Comparison of ENCODE assay signal across 8 mouse cellular contexts in the genomic region with DNA sequence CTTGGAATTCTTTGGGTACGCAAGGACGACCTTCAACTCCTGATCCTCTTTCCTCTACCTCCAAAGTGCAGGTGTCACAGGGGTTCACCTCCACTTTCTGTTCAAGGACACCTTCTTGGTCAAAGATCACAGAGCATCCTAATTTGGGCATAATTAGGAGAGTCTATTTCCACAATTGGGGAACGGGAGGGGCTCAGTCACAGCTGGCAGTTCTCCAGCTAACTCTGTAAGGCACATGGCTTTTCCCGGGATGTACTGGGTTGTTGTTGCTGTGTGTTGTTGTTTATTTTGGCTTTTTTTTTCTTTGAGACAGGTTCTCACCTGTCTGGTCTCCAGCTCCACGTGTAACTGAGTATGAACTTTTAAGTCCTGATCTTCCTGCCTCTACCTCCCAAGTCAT. TPM values are rescaled to one million over a fixed set of nuclear protein-coding genes. Genes with fewer than 3 reads are reported as not detected.
DNase-seq lines count a peak whose midpoint lies in the region; ATAC-seq and TF ChIP-seq lines count a peak whose summit lies in the region.

No protein-coding gene starts in this region.

- peak; percentile 43 for DNase-seq in lung, embryonic 14.5 days
- no peak for DNase-seq in lung, postnatal 10 days
- DNase-seq in forebrain, embryonic 11.5 days (ENCODE audit: low spot score) = no peak
- DNase-seq in limb, embryonic 11.5 days (ENCODE audit: low spot score) = no peak
- no peak for DNase-seq in urinary bladder, postnatal 14 days (ENCODE audit: low spot score)
- no peak for DNase-seq in gastrocnemius, postnatal 14 days
- DNase-seq in gastrocnemius, postnatal 25 days = no peak

- H3K9ac ChIP-seq in lung, embryonic 14.5 days = no peak overlapping the region; the same call in 1 of the 2 replicates
- H3K9ac ChIP-seq in forebrain, embryonic 11.5 days (ENCODE audit: low read length) = peak overlapping the region; percentile 57; the same call in 1 of the 2 replicates
- H3K9ac ChIP-seq in limb, embryonic 11.5 days (ENCODE audit: low read length) = no peak overlapping the region

- 33% methylated on average over 5 of the region's 5 CpGs for WGBS in lung, embryonic 14.5 days
- WGBS in forebrain, embryonic 11.5 days = 45% methylated on average over 5 of the region's 5 CpGs
- WGBS in limb, embryonic 11.5 days = 38% methylated on average over 5 of the region's 5 CpGs
- WGBS in small intestine, adult 2 months = 26% methylated on average over 5 of the region's 5 CpGs

- TF ChIP-seq POLR2A in small intestine, adult 2 months (IDR thresholded peaks at IDR 0.05; ENCODE audit: low read depth, low read length) = no peak

- H3K4me1 ChIP-seq in lung, embryonic 14.5 days (ENCODE audit: insufficient read depth) = peaks cover 6% of the 10 kb centered on the region; the same call in 1 of the 2 replicates
- H3K4me1 ChIP-seq in forebrain, embryonic 11.5 days (replicated peaks; ENCODE audit: control insufficient read depth, insufficient read depth, low read length) = no peaks in the 10 kb centered on the region
- H3K4me1 ChIP-seq in limb, embryonic 11.5 days (ENCODE audit: control insufficient read depth, insufficient read depth, low read length) = no peaks in the 10 kb centered on the region
- H3K4me1 ChIP-seq in small intestine, adult 2 months (ENCODE audit: control insufficient read depth, insufficient read depth, insufficient read length, low read length) = no peaks in the 10 kb centered on the region; the same call in 1 of the 2 replicates

- no peaks in the 10 kb centered on the region for H3K36me3 ChIP-seq in lung, embryonic 14.5 days (ENCODE audit: insufficient read depth)
- no peaks in the 10 kb centered on the region for H3K36me3 ChIP-seq in forebrain, embryonic 11.5 days (ENCODE audit: control insufficient read depth, insufficient read depth, low read length)
- no peaks in the 10 kb centered on the region for H3K36me3 ChIP-seq in limb, embryonic 11.5 days (ENCODE audit: control insufficient read depth, insufficient read depth, low read length)
- H3K36me3 ChIP-seq in small intestine, adult 2 months (ENCODE audit: control insufficient read depth, insufficient read depth, low read length) = no peaks in the 10 kb centered on the region

- peaks cover 6% of the 10 kb centered on the region; the same call in 1 of the 2 replicates for H3K27me3 ChIP-seq in lung, embryonic 14.5 days (ENCODE audit: insufficient read depth, low read length)
- peaks cover 6% of the 10 kb centered on the region; the same call in 1 of the 2 replicates for H3K27me3 ChIP-seq in forebrain, embryonic 11.5 days (ENCODE audit: control insufficient read depth, insufficient read depth, low read length)
- peaks cover 12% of the 10 kb centered on the region for H3K27me3 ChIP-seq in limb, embryonic 11.5 days (ENCODE audit: control insufficient read depth, insufficient read depth, low read length)
- no peaks in the 10 kb centered on the region for H3K27me3 ChIP-seq in small intestine, adult 2 months (ENCODE audit: control insufficient read depth, insufficient read depth, low read length)

- no peak for ATAC-seq in lung, embryonic 14.5 days (ENCODE audit: insufficient read depth)
- no peak for ATAC-seq in forebrain, embryonic 11.5 days (replicated peaks; ENCODE audit: low FRiP score)
- no peak for ATAC-seq in limb, embryonic 11.5 days (ENCODE audit: insufficient number of reproducible peaks, low FRiP score, low TSS enrichment, low read depth)

- H3K4me3 ChIP-seq in lung, embryonic 14.5 days (ENCODE audit: low read depth, low read length) = peak overlapping the region; percentile 52
- peak overlapping the region; percentile 43 for H3K4me3 ChIP-seq in forebrain, embryonic 11.5 days (ENCODE audit: low read depth, low read length)
- H3K4me3 ChIP-seq in limb, embryonic 11.5 days (ENCODE audit: low read depth, low read length) = peak overlapping the region; percentile 47; the same call in 1 of the 2 replicates
- peak overlapping the region; percentile 96 for H3K4me3 ChIP-seq in small intestine, adult 2 months (ENCODE audit: low read depth, low read length)

- intact Hi-C loops in gastrocnemius, postnatal 14 days (cut with DNase I; ENCODE audit: low total_unique reads) = no loop called here

- no peaks in the 10 kb centered on the region for H3K9me3 ChIP-seq in lung, embryonic 14.5 days (ENCODE audit: low read depth, low read length)
- no peaks in the 10 kb centered on the region for H3K9me3 ChIP-seq in forebrain, embryonic 11.5 days (ENCODE audit: control insufficient read depth, low read length)
- H3K9me3 ChIP-seq in limb, embryonic 11.5 days (ENCODE audit: control insufficient read depth, low read length) = no peaks in the 10 kb centered on the region

- no peak for TF ChIP-seq CTCF in lung, embryonic 14.5 days (IDR thresholded peaks at IDR 0.05; ENCODE audit: low read depth)
- no peak for TF ChIP-seq CTCF in small intestine, adult 2 months (IDR thresholded peaks at IDR 0.05; ENCODE audit: extremely low read depth, insufficient read length, insufficient replicate concordance, low read depth, low read length)

- H3K27ac ChIP-seq in lung, embryonic 14.5 days (ENCODE audit: low read depth) = no peak overlapping the region
- no peak overlapping the region for H3K27ac ChIP-seq in forebrain, embryonic 11.5 days (ENCODE audit: low read depth, low read length)
- H3K27ac ChIP-seq in limb, embryonic 11.5 days (replicated peaks; ENCODE audit: low read depth, low read length) = no peak overlapping the region
- peak overlapping the region; percentile 46; the same call in 1 of the 2 replicates for H3K27ac ChIP-seq in small intestine, adult 2 months (ENCODE audit: insufficient read depth, low read depth, low read length)

- peak overlapping the region; percentile 89 for H3K4me2 ChIP-seq in lung, embryonic 14.5 days
- peak overlapping the region; percentile 82 for H3K4me2 ChIP-seq in forebrain, embryonic 11.5 days (ENCODE audit: low read depth, low read length, severe bottlenecking)
- H3K4me2 ChIP-seq in limb, embryonic 11.5 days (ENCODE audit: low read depth, severe bottlenecking) = peak overlapping the region; percentile 94; the same call in 1 of the 2 replicates

RNA-seq across cellular contexts. Expression of gene Mansc1, which starts 0.5 kb away (rescaled TPM):
- 5.8 and 5.9 TPM in 2 replicates for polyA plus RNA-seq in lung, embryonic 14.5 days (2014; fragmentation: Nextera tagmentation; extraction: Ambion mirVana)
- 0.53 and 1.2 TPM in 2 replicates for polyA plus RNA-seq in forebrain, embryonic 11.5 days (2014; fragmentation: Nextera tagmentation; extraction: Ambion mirVana)
- 0.33 and 0.58 TPM in 2 replicates for polyA plus RNA-seq in limb, embryonic 11.5 days (2014; fragmentation: Nextera tagmentation; extraction: Ambion mirVana)
- polyA plus RNA-seq in small intestine, adult 2 months (2012; rRNA removed) = 6.9 and 7.7 TPM in 2 replicates
- 1 to 10 TPM; 2.8 to 3.4 TPM for total RNA-seq in gastrocnemius, postnatal 14 days (2021)
- 1 to 10 TPM; 1.3 TPM for total RNA-seq in gastrocnemius, postnatal 25 days (2021)

RNA-seq across cellular contexts. Expression of gene Borcs5, which starts 6.6 kb away (rescaled TPM):
- polyA plus RNA-seq in lung, embryonic 14.5 days (2014; fragmentation: Nextera tagmentation; extraction: Ambion mirVana) = 13.9 and 14.6 TPM in 2 replicates
- 27.0 and 29.7 TPM in 2 replicates for polyA plus RNA-seq in forebrain, embryonic 11.5 days (2014; fragmentation: Nextera tagmentation; extraction: Ambion mirVana)
- polyA plus RNA-seq in limb, embryonic 11.5 days (2014; fragmentation: Nextera tagmentation; extraction: Ambion mirVana) = 18.1 and 18.7 TPM in 2 replicates
- 7.8 and 12.5 TPM in 2 replicates for polyA plus RNA-seq in small intestine, adult 2 months (2012; rRNA removed)
- 10 to 100 TPM; 11.0 to 12.0 TPM for total RNA-seq in gastrocnemius, postnatal 14 days (2021)
- total RNA-seq in gastrocnemius, postnatal 25 days (2021) = 10 to 100 TPM; 11.3 to 14.0 TPM

Comparison
In these comparisons a context has a peak if more than half of its experiments do, and no peak if none do; other contexts are left out.
1. H3K4me3 ChIP-seq: peak in every context shown above with its lines; median percentile 96 in small intestine, adult 2 months; 52 in lung, embryonic 14.5 days; 47 in limb, embryonic 11.5 days; 43 in forebrain, embryonic 11.5 days.